Comparison of ENCODE assay signal across 1 mouse cellular context in the genomic region with DNA sequence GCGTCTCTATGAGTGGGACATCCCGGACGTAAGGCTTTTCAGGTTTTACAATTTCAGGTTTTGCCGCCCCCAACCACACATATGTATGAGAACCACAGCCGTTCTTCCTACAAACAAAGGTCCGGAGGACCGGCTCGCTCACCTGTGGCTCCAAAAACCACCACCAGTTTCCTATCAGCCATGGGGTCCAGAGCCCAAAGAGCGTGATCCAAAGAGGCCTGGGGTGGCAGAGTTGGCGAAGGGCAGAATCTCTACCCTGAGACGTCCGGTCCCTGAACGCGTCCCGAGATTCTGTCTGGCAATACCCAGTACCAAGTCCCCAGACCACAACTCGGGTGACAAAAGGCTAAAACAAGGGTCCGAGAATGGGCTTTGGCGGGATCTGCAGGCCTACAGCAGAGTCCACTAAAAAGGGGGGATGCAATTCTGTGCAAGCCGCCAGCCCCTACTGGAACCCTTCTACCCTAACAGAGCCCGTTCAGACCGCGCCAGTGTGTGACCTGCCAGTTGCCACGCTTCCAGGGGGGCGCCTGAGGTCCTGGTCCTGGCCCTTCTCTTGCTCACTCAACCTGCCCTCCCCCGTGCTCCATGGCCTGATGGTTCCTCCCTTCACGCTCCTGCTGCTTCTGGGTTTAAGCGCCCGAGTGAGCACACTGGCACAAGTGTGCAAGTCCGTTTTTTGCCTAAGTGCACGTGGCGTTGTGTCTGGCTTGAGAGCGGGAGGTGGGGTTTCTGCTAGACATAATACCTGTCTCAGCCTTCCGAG.
A peak's percentile ranks its signal among the peaks of the same experiment; 100 is the strongest.
TF ChIP-seq lines count a peak whose summit lies in the region.

A gene (minus strand): TSS at position 604 of the 766 bp plus-strand sequence.

TF ChIP-seq in CH12.LX, 34 proteins besides CTCF, POLR2A, EP300 and RAD21 (continued from another document):
- TF ChIP-seq MAX (IDR thresholded peaks at IDR 0.05; ENCODE audit: low read length) = peak; percentile 74; the same call in 1 of the 2 replicates
- peak; percentile 97 for TF ChIP-seq CHD1 (IDR thresholded peaks at IDR 0.05; ENCODE audit: low read depth, low read length)
- no peak for TF ChIP-seq CHD2 (IDR thresholded peaks at IDR 0.05; ENCODE audit: low read length)
- TF ChIP-seq E2F4 (IDR thresholded peaks at IDR 0.05; ENCODE audit: insufficient replicate concordance, low read depth, low read length) = 0 out of 2 replicates have a peak, but pooled peaks have one; percentile 61
- TF ChIP-seq ZNF384 (IDR thresholded peaks at IDR 0.05; ENCODE audit: low read depth, low read length) = no peak
- TF ChIP-seq POLR2AphosphoS2 (IDR thresholded peaks at IDR 0.05; ENCODE audit: low read depth, low read length) = no peak
- no peak for TF ChIP-seq MAZ (IDR thresholded peaks at IDR 0.05; ENCODE audit: low read depth, low read length)
- TF ChIP-seq MAFK (IDR thresholded peaks at IDR 0.05; ENCODE audit: insufficient replicate concordance, low read length) = no peak
- no peak for TF ChIP-seq SMC3 (IDR thresholded peaks at IDR 0.05; ENCODE audit: low read depth, low read length)
- no peak for TF ChIP-seq ZC3H11A (IDR thresholded peaks at IDR 0.05; ENCODE audit: low read depth, low read length)
- no peak for TF ChIP-seq MEF2A (IDR thresholded peaks at IDR 0.05; ENCODE audit: borderline replicate concordance, low read depth, low read length)
- TF ChIP-seq BHLHE40 (IDR thresholded peaks at IDR 0.05; ENCODE audit: low read depth, low read length) = peak; percentile 96
- no peak for TF ChIP-seq HCFC1 (IDR thresholded peaks at IDR 0.05; ENCODE audit: low read depth, low read length)
- no peak for TF ChIP-seq USF2 (conservative IDR thresholded peaks at IDR 0.05; ENCODE audit: low read depth, low read length)
- no peak for TF ChIP-seq RCOR1 (conservative IDR thresholded peaks at IDR 0.05; ENCODE audit: low read depth, low read length)
- peak; percentile 34; the same call in 1 of the 2 replicates for TF ChIP-seq TBP (conservative IDR thresholded peaks at IDR 0.05; ENCODE audit: low read depth, low read length)
- TF ChIP-seq ETS1 (conservative IDR thresholded peaks at IDR 0.05; ENCODE audit: low read depth, low read length) = no peak
- TF ChIP-seq KAT2A (IDR thresholded peaks at IDR 0.05; ENCODE audit: insufficient replicate concordance, low read length) = no peak
